Mouse (Mus musculus): ENCODE data around the gene Hnrnpu.
A peak's percentile ranks its signal among the peaks of the same experiment; 100 is the strongest.

Hnrnpu gene

DNA sequence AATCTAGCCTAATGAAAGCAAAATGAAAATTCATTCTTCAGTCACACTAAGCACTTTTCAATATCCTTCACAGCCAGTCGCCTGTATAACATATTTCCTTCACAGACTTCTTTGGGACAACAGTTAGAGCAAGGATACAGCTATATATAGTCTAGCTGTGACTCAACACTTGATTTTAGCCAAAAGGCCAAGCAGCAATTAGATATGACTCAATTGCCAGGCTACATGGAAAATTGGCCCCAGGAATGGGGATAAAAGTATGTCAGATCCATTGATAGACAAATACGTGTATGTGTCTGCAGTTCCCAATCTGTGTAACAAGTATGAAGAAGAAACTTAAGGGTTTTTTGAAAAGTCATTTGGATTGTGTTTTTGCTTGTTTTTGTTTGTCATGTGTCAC is 2.6 kb upstream of the Hnrnpu start:
- DNase-seq (ENCODE audit: low spot score) = no peak

DNA sequence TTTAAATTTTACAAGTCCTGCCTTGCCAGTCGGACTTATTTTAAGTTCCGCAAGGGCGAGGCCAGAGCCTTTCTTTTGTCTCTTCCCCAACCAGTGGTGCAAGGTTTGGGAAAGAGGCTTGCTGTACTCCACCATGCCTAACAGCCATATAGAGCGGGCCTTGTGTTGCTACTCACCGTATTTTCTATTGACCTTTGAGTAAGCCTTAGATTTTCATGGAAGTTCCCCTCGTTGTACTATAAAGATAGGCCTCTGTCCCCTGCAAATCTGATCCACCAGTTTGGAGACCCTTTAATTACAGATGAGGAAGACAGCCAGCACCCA is 683 bp upstream of the Hnrnpu start:
- no peak for DNase-seq (ENCODE audit: low spot score)

GRCm38 (mm10) chr1:178336777-178337481 is 668 bp downstream of the Hnrnpu start:
- DNase-seq (ENCODE audit: low spot score) = no peak

DNA sequence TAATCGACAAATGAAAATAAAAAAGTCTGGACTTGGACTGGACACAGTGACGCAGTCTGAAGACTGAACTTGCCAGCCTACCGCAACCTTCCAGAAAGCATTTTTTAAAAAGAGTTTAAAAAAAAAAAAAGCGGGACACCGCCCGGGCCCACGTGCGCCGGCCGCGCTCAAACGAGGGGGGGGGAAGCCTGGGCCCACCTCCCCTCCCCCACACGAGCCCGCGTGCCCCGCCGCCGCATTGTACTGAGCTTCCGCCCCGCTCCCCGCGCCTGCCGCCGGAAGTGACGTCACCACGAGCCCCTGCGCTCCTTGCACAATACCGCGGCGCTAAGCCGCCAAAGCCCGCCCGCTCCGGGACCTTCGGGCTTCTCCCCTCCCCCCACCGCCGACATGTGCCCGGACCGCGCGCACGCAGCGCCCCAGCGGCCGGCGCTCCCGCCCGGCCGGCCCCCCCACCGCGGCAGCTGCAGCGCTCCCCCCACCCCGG is 1.3 kb downstream of the Hnrnpu start:
- DNase-seq (ENCODE audit: low spot score) = peak; percentile 75

DNA sequence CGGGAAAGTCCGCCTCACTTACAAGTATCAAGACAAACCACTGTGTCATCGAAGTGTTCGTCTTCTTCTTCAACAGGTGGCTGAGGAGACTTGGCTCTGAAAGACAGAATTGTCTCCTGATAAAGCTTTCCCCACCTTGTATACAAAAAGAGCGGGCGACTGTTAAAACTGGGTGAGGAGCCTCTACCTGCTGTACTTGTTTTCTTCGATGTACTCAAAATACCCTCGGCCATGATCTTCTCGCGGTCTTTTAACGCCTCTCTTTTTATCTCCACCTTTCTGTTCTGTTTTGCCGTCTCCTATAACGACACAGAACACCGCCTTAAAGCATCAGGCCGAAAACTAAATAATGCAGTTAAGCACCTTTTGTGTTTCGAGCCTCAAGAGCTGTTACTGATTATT is 1.7 kb downstream of the Hnrnpu start:
- no peak for DNase-seq (ENCODE audit: low spot score)

DNA sequence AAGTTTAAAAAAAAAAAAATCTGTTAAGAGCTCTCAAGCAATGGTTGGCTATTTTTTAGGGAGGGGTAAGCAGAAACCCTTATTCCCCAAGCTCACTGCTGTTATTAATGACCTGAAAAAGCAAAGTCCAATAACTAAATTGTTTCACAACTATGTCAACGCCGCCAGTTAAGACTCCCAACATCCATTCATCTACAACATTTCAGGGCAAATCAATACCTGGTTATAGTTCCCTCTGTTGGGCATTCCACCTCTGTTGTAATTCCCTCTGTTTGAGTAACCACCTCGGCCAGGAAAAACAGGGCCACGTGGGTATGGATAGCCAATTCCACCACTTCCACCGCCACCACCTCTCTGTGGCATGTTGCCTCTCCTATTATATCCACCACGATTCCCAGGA is 7.7 kb downstream of the Hnrnpu start:
- DNase-seq (ENCODE audit: low spot score) = no peak

GRCm38 (mm10) chr1:178329017-178329416 is 8.6 kb downstream of the Hnrnpu start:
- no peak for DNase-seq (ENCODE audit: low spot score)

GRCm38 (mm10) chr1:178326950-178327349 is 10.6 kb downstream of the Hnrnpu start:
- no peak for DNase-seq (ENCODE audit: low spot score)

DNA sequence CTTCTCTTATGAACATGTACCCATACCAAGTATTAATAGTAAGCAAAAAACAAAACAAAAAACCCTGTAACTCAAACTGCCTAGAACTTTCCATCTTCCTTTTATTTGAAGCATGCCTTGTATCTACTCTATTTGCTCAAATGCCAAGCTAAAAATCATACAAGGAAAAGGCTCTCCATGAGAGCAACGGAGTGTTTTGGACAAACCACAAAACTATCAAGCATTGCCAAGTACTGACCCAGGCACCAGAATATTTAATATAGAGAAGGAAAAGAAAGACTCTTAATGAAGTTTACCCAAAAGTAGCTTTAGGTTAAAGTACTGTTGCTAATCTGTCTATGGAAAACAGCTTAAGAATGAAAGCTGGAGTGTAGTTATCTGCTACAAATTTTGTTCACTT is 11.2 kb downstream of the Hnrnpu start:
- no peak for DNase-seq (ENCODE audit: low spot score)

GRCm38 (mm10) chr1:178324568-178324967 is 13.0 kb downstream of the Hnrnpu start:
- DNase-seq (ENCODE audit: low spot score) = no peak

DNA sequence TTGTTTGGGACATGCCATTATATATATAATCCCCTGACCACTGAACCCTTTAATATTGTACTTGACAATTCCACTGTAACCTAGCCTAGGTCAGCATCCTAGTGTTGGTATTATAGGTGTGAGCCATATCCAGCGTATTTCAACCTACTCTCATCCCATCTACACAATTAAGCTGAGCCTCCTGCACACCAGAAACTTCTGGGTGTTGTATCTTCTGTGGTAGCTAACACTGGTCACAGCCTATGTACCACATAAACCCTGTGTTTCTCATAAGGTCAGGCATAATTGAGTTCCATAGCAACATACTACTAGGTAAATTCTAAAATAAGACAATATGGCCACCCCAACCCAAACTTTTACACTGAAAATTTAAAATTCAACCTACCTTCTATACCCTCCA is 14.4 kb downstream of the Hnrnpu start:
- no peak for DNase-seq (ENCODE audit: low spot score)

DNA sequence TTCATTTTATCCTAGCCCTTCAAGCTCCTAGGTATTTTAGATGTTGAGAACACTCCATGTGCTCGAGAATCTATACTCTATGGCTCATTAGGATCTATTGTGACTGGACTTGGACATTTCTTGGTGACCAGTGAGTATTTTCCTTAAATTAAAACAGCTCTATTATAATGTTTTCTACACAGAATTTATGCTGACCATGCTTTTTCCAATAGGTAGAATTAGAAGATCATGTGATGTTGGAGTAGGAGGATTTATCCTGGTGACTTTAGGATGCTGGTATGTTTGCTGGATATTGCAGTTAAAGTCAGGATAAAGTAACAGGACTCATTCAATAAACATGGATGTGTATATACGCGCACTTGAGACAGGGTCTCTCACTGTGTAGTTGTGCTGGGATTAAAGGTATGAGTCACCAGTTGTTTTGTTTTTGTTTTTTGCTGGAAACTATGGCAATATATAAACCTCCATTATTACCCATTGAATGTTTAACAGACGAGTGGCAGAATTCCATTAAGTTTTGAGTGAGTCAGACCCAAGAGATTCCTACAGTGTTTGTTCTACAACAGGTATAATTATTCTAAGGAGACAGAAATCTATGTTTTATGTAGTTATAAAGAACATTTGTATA is 15.8 kb downstream of the Hnrnpu start:
- no peak for DNase-seq (ENCODE audit: low spot score)

DNA sequence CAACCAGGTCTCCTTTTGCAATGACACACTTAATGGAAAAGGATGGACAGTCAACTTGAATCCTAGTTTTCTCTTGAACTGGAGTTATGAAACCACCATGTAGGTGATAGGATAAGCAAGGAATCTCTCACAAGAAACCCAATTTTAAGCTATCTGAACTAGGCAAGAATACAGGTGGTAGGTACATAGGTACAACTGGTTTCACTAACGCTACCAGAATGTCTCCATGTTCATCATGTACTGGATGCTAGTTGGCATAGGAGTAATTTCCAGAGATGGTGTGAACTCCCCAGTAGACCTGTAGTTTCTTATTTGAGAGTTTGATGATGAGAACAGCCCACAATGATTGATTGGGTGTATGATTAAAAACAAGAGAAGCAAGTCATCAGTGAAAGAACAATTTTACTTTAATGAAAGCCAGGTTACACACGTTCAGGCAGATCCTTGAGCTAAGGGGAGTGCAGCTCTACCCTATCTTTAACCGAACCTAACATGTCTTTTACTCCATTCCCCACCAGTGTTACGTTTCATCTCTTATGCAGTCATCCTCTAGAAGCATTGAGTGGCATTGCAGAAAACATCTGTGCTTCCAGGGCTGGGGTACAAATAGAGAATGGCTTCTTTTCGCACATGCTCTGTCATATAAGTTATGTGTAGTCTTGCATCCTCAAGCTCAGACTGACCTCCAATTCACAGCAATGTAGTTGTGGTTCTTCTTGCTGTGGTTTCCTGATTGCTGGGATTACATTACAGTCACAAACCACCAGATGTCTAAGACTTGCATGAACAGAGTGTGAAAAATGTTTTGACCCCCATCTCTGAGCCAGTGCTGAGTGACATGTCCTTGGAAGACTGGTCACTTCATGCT is 16.6 kb downstream of the Hnrnpu start:
- no peak for DNase-seq (ENCODE audit: low spot score)

DNA sequence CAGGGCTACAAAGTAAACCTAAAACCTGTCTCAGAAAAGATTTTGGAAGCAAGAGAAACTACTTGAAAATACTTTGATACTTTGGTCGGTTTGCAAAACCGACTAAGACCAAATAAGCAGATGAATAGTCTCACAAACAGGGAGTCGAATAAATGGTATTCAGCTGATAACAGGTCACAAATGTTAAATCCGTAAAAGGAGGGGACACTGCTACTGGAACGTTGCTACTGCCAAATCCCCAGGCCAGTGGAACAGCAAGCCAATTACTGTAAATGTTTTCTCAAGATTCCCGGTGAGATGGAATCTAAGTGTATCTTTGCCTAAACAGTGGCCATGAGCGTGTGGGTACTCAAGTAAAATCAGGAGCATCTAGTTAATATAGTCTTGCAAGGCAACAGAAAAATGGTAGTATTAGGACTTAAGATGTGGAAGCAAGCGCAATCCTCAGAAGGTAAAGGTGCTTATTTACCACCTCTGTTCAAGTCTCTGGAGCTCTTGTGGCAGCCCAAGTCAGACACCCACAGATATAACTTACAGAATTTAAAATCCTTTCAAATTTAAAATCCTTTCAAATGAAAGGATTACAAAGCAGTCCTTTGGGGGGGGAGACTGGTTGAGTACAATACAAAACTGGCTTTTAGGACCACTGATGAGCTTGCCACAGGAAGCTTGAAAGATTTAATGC is 17.4 kb downstream of the Hnrnpu start:
- DNase-seq (ENCODE audit: low spot score) = no peak

DNA sequence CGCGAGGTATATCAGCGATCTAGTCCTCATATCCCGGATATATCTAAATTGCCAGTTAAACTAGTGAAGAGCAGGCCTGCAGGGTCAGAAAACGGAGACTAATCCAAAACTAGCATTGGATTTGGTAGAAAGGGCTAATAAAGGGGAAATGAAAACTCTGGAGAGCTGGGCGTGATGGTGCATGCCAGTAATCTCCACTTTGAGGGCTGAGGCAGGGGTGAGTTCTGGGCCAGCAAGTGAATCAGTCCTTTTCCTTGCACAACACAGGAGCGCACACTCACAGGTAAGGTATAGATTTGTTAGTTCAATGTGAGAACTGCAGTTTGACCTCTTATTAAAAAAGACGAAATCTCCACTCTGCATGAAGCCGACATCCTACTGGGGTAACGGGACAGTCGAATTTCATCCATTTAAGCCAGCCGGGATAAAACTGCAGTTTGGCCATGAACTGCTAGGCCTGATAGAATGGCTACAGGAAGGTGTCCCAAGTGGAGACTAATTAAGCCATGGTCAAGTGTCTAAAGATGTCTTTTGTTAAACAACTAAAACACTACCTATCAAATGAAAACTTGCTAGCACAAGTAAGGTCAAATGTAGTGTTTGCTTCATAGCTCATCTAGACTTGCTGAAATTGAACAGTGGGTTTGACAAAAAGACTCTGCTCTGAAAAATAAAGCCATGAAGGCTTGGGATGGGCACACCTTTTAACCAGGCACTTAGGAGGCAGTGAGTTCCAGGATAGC is 18.1 kb downstream of the Hnrnpu start:
- no peak for DNase-seq (ENCODE audit: low spot score)

DNA sequence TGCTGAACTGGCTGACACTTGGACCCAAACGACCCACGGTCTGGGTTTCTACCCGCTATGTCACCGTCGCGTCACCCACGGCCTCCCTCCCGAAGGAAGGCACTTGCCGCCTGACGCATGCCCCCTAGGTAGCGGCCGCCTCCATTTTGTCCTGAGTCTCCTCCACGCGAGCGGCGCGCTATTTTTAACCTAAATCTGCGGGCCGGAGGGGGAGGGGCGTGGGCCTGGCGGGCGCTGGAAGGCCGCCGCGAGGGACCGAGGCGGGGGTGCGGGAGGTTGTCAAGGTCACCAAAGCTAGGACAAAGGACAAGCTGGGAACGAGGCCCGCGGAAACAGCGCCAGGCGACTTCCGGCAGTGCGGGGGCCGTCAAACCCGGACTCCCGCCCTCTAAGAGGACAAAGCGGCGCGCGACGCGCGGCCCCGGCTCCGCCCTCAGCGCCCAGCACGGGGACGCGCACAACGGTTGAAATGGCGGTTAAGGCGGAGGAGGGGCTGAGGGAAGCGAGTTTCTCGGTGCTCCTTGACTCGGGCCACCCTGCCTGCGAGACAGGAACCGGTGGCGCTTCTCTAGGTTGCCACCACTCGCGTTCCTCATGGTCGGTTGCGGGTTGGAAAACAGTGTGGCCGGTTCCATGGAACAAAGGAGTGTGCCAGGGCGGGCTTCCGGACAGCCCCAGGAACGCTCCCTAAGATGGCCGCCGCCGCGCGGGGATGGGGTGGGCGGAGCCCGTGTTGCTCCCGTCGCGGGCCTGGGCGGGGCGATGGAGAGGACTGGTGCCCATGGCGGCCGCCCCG is 19.0 kb downstream of the Hnrnpu start, which contains the start of gene Cox20:
Cox20 (plus strand) TSS at position 742 of the 796 bp plus-strand sequence.
- DNase-seq (ENCODE audit: low spot score) = peak; percentile 87

- DNase-seq (ENCODE audit: low spot score) = peak; percentile 88
Observed at GRCm38 (mm10) chr1:178318002-178318388, 19.6 kb downstream of the Hnrnpu start.

DNA sequence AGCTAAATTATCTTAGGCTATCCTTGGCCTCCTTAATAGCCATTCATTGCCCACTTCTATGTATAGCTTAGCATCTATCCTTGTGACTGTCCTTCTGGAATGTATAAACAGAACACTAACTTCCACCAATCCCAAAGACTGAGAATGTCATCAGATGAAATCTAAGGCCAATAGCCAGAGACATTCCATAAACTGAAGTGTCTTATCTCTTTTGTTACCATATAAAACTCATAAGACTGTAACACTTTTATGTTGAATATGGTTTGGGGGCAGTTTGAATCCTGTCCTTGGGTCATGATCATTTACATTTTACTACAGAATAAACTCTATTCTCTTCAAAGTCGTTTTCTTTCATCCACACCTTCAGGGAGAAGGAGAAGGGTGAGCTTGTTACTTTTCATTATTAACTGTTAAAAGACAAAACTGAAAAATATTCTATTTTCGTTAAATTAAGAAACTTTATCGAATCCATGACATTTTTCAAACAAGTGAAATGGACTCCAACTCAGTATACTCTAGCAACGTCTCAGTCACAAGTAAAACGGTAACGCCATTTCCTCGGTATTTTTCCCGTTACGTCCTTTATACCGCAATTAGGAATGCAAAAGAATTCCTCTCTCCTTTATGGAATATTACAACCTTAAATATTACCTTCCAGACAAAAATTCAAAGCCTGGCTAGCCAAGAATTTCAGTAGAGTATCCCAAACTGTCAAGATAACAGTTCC is 20.2 kb downstream of the Hnrnpu start:
- no peak for DNase-seq (ENCODE audit: low spot score)

- DNase-seq (ENCODE audit: low spot score) = no peak
Observed at GRCm38 (mm10) chr1:178314236-178314635, 23.4 kb downstream of the Hnrnpu start.

DNA sequence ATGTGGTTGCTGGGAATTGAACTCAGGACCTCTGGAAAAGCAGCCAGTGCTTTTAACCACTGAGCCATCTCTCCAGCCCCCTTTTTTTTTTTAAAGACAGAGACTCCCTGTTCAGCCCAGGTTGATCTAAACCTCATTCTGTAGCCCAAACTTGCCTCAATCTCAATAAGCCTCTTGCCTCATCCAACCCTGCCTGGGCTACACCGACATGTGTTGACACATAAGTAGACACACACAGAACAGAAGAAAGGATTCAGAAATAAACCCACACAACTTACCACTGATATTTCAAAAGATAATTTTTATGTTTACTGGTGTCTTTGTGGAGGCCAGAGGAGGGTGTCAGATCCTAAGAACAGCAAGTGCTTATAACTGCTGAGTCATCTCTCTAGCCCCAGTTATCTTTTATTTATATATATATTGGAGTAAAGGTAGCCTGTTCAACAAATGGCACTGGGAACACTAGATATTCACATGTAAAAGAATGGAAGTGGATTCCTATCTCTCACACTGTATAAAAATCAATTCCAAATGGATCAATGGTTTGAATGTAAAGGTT is 24.5 kb downstream of the Hnrnpu start:
- DNase-seq (ENCODE audit: low spot score) = no peak

Data from layer of hippocampus, adult 9-10 months (tissue).